Mouse (Mus musculus) embryo, embryonic 11.5 days (tissue): ENCODE data around the gene Apmap.
"Not testable (repeated sequence)": the region's sequence is repeated elsewhere in the genome, so short reads cannot be mapped to it uniquely, and the experiment has no call there.

Experiments
- DNase-seq: peaks from one replicate; pipeline ENCODE4 v3.0.0-alpha.2; 2012; ENCODE audit warnings: low read depth, low spot score

Apmap gene

DNA sequence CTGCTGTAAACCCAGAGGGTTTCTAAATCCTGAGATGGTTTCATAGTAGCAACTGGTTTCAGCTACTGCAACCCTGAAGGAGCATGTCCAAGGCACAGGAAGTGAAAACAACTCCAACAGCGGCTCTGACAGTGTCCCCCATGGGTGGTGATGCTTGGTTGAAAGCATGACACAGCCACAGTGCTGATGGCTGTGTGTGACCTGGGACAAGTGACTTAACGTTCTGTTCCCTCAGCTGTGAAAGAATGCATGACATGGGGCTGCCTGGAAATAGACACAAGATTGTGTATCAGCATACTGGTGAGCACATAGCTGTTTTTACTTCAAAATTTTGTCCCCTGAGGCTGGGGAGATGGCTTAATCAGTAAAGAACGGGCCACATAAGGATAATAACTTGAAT lies 13.3 kb upstream of the Apmap start:
- no peak for DNase-seq

DNA sequence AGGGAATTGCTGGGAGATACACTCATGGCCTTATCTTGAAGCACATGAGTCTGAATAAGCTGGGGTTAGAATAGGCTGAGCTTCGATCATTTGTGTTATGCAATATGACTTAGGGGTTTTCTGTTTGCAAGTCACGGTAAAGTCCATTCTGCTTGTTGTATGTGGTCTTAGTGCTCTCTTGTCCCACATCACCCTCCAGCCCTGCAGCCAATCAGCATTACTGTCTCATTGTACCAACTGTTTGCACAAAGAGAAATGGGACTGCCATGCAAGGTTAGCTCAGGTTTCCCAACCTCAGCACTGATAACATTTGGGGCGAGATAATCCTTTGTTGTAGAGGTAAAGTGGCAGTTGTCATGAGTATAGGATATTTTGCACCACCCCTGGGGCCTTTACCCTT lies 1.7 kb upstream of the Apmap start:
- DNase-seq = no peak

DNA sequence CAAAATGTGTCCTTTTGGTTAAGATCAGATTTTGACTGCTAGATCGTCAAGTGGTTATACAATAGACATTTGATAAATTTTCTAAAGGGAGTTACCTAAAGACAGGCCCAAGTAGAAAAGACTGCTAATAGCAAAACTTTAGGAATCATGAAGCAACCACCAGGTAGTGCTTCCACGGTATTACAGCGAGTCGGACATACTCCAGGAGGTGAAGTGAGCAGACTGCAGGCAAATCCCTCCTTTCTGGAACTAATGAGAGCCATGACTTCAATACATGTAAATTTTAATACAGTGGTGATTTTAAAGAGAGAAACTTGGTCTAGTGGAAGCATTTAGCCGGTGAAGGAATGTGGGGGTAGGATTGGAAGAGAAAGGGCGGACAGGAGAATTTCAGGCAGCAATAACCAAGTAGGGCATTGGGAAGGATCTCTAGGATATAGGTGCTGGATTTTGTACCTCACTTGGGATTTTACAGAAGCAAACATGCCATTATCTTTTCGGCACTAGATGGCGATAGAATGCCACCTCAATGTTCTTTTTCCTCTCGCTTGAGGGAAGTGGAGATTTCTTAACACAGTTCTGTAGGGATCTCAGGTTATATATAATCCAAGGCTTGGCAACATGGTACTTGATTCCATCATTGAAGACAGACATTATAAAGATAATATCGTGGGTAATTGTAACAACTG lies 649 bp upstream of the Apmap start:
- DNase-seq = peak; percentile 72

DNA sequence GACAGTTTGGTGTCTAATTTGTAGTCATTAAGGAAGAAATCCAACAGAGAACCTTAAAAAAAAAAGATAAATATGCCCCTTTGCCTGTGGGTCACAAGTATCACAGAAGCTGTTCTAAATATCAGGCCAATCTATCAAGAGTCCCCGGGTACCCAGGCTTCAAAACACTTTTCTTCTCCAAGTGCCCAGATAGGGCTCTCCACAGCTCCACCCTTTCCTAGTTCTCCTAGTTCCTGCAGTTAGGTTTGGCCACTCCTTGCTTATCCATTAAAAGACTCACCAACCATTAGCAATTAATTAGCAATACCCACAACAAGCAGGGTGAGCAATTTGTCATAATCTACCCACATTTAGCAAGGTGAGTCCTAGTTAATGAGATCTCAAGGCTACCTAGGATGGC lies 1.3 kb downstream of the Apmap start:
- DNase-seq = no peak

DNA sequence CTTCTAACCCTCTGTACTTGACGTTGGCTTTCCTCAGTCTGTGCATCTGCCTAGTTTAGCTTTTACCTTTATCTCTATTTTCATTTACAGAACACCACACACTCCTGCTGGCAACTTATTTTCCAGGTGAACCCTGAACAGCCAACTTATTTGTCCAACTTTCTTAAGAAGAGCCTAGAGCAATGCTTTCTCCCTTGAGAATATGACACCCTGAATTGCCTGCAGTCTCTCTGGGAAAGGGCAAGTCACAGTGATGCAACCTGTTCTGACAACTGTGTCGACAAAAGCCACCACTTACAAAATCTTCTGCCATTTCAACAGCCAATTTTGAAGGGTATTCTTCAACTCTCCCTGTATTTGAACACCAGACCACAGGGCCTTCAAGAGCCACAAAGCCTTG lies 3.6 kb downstream of the Apmap start:
- no peak for DNase-seq

DNA sequence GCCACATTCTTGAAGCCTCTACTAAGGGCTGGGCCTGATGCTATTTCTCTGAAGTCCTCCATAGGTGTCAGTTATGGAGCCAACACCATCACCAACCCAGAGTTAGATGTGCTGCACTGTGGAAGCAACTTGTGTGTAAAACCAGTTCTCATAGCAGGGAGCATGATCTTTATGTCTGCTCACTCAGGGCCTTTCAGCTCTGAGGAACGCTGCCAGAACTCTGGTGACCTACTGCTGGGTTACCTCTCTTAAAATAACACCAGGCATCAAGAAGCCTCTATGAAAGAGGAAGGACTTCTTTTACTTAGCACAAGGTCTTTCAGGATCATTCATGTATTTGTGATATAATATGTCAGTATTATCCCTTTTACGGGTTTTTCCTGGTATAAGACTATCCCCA lies 6.2 kb downstream of the Apmap start:
- no peak for DNase-seq

GRCm38 (mm10) chr2:150600263-150600662 lies 8.1 kb downstream of the Apmap start:
- DNase-seq = no peak

DNA sequence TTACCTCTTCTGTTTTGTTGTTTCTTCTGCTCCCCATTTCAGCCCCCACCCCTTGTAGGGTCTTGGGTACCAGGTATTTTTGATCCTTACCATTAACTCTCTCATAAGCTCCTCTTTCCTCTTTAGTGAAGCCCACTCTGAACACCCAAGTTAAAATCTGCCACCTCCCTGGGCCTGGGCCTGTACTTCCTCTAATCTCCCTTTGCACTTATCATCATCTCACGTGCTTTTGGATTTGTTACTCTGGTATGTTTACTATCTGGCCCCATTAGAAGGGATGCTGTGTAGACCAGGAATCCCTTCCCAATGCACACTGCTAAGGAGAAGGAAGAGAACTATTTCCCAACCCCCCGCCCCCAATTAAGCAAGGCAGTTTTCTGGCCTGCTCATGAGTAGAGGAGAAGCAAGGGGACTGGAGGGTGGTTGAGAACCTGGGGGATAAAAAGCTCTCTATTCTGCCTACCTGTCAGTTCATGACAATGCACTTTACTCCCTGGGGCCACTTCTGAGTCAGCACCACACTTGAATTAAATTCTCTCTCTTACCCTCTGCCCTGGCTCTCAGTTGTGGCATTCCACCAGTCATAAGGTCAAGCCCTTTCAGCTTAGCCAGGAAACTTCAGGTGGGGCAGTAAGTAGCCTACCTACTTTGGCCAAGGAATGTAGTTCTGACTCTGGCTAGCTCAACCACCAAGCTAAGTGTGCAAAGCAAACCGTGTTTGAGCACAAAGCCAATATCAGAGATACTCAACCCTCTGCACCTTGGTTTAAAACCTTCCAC lies 12.8 kb downstream of the Apmap start:
- DNase-seq = no peak

GRCm38 (mm10) chr2:150589076-150589475 lies 19.3 kb downstream of the Apmap start:
- DNase-seq = no peak

DNA sequence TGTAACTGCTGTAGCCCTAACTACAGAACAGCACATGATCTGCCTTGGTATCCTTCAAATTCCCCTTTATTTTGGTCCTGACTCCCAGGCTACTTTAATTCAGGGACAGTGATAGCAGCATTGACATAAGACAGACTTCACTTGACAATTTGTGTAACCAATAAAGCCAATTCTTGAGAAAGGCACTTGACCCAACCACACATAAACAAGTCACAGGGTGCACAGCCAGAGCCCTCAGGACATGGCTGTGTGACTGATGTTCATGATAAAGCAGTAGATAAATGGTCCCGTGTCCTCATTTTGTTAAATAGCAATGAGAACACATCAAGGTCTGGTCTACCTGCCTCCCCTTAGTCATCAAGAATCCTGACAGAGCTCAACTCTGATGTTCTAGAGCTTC lies 28.7 kb downstream of the Apmap start:
- no peak for DNase-seq

DNA sequence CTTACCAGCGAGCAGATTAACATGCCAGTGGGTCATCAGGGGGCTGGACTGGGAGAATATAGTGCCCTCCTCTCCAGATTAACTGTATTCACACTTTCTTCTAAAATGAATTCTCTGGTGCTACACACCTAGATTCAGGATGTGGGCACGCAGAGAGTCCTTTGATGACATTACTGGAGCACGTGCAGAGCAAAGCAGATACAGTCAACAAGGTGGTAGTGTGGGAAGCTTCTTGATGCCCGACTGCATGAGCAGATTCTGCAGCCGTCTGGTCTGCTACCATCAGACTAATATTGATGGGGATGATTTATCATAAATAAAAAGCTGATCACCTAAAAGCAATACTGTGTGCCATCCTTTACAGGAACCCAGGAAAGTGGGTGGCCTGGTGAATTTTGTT lies 29.8 kb downstream of the Apmap start:
- no peak for DNase-seq

DNA sequence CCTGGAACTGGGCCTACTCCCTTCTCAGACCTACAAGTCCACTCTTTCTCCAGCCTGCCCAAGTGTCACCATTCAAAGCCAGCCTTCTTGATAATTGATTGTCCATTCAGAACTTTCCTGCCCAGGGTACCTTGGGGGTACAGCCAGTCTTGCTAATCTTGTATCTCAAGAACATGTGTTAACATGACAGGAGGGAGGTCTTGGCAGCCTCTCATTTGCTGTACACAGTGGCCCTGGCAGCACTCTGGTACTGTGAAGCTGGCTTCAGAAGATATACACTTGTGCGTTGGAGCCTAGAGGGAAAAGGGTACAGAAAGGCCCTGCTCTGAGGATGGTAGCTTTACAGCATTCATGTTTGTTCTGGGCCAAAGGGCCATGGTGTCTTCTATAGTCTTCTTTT lies 32.1 kb downstream of the Apmap start:
- no peak for DNase-seq

- no peak for DNase-seq
Measured at GRCm38 (mm10) chr2:150572463-150572862, 35.9 kb downstream of the Apmap start.

DNA sequence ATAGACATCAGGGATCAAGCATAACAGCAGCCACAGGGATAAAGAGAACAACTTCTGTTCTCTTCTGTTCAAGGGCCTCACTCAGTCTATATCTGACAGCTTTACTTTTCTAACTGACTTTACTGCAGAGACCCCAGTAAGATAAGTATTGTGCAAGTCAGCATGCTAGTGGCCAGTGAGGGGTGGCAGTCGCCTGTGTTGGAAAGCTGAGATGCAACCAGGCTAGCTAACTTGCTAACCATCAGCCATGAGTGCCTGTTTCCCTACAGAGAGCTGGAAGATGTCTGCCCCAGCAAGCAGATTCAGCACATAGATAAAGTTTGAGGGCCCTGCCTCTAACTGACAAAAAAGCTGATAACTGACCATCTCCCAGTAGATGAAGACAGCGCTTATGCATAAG lies 37.6 kb downstream of the Apmap start:
- DNase-seq = no peak

DNA sequence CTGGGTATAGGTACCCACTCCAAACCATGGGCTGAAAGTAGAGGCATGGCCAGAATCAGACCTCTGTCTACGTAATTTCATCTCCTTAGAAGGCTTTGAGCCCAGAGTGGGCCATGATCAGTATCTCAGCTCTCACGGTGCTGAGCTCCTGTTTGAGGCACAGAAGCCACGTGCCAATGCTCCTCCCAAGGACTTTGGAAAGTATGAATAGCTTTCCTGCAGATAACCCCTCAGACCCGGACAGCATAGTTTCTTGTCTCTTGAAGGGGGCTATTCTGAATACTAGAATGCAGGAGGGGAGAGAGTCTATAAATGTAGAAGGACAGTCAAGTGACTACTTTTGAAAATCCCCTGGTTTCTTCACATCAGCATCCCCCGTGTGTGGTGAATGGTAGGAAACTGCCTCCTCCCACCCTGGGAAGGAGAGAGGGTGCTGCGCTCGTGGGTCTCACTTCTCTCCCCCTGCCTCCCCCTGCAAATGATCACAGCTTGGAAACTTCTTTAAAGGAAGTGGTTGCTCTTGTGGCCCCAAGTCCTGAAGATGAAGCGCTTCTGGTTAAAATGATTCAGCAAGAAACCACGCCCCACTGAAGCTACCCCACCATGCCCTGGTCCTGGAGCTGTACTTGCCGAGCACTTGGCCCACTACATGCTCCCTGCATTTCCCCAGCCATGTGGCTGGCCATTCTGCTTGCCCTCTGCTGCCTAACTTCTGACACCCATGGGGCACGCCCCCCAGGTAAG lies 38.3 kb downstream of the Apmap start, which contains the start of gene Cst7:
Gene Cst7, plus strand, starts transcription at position 569 of the 744 bp plus-strand sequence.
- no peak for DNase-seq

DNA sequence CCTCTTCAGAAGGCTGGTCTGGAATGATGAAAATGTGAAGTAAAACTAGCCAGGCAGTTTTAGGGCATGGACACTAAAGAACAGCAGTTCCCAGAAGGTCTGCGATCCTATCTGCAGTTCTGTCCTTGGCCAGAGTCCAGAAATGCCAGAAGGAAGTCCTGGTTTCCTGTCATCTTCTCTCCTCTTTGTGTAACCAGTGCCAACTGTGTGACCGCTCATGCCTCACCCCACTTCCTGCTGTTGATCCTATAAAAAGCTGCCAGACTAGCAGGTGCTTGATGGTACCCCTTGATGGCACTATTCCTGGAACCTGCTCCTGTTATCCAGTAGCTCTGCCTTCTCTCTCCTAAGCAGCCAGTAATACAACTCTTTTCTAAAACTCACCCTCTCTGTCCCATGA lies 41.3 kb downstream of the Apmap start:
- DNase-seq = no peak

DNA sequence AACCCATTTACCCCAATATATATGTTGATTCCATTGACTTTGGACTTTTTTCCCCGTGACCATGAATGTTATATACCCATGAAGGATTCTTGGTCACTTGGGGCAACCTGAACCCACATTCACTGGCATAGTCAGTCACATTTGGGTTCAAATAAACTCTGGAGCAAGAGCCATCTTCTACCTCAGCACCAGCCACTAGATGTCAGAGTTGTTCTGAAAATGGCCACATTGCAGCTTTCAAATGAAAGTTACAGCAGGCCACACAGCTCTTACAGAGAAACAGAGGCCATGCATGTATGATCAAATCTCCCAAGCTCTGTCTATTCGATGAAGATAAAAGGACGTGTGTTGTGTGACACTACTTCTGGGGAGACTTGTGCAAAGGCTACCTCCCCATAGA lies 49.8 kb downstream of the Apmap start:
- DNase-seq = peak; percentile 16

- DNase-seq = not testable (repeated sequence)
Measured at GRCm38 (mm10) chr2:150549576-150549975, 58.8 kb downstream of the Apmap start.
